Comparison of ENCODE assay signal across 7 mouse cellular contexts in genomic region chr10:69652660-69653059, GRCm38 (mm10).
A peak's percentile ranks its signal among the peaks of the same experiment; 100 is the strongest.
DNase-seq lines count a peak whose midpoint lies in the region; ATAC-seq lines count a peak whose summit lies in the region.

No protein-coding gene starts in this region.

- DNase-seq in adipocyte (ENCODE audit: low spot score), result peak; percentile 31
- peak; percentile 70 for DNase-seq in brain, adult 2 months (ENCODE audit: low read depth, low spot score)
- peak; percentile 93 for DNase-seq in heart, adult 11 months
- DNase-seq in kidney, postnatal 36 days, result peak; percentile 63 to 74
- no peak for DNase-seq in hindbrain, embryonic 10.5 days (ENCODE audit: low spot score)
- no peak for DNase-seq in thymus, postnatal 14 days

- no peaks in the 10 kb centered on the region for H3K9me3 ChIP-seq in hindbrain, embryonic 10.5 days

- no peak overlapping the region for H3K4me3 ChIP-seq in hindbrain, embryonic 10.5 days

- H3K36me3 ChIP-seq in hindbrain, embryonic 10.5 days, result no peaks in the 10 kb centered on the region

- peaks cover 51% of the 10 kb centered on the region for H3K4me1 ChIP-seq in hindbrain, embryonic 10.5 days (replicated peaks)

- no peaks in the 10 kb centered on the region for H3K27me3 ChIP-seq in hindbrain, embryonic 10.5 days (ENCODE audit: insufficient read depth, poor library complexity, severe bottlenecking)

- no peak for ATAC-seq in activated CD4-positive, CD25-positive, alpha-beta regulatory T cell, adult 4 months

- WGBS in hindbrain, embryonic 10.5 days, result 71% methylated on average over 5 of the region's 5 CpGs

- H3K27ac ChIP-seq in hindbrain, embryonic 10.5 days, result no peak overlapping the region

Comparison
In these comparisons a context has a peak if more than half of its experiments do, and no peak if none do; other contexts are left out.
1. DNase-seq: peak in adipocyte (single experiment), brain, adult 2 months (single experiment), heart, adult 11 months (single experiment) and kidney, postnatal 36 days (2 of 2); none in hindbrain, embryonic 10.5 days (single experiment) and thymus, postnatal 14 days (single experiment).